Mouse (Mus musculus) large intestine, adult 2 months (tissue): ENCODE data around the gene Cnn2. TPM values are rescaled to one million over a fixed set of nuclear protein-coding genes. Genes with fewer than 3 reads are reported as not detected.
"Not testable (repeated sequence)": the region's sequence is repeated elsewhere in the genome, so short reads cannot be mapped to it uniquely, and the experiment has no call there.

Experiments used
- DNase-seq: peaks from one replicate; pipeline ENCODE4 v3.0.0-alpha.2; 2012; ENCODE audit warnings: low read depth, low spot score
- WGBS: fragments of 180-500 bp; shearing (Covaris S2); methylation state at CpG from one replicate; pipeline ENCODE4 v1.1.7; 2018; 5-methylcytosine and 5-hydroxymethylcytosine counted together
- polyA plus RNA-seq: library from polyadenylated mRNA; depleted of rRNA; stranded (reverse); fragments of >200 nt; gene quantifications from 2 replicates; pipeline ENCODE4 v1.2.3, GENCODE M21; 2012; rRNA removed

The Cnn2 gene
- polyA plus RNA-seq, 1 experiment, result 56.1 TPM

DNA sequence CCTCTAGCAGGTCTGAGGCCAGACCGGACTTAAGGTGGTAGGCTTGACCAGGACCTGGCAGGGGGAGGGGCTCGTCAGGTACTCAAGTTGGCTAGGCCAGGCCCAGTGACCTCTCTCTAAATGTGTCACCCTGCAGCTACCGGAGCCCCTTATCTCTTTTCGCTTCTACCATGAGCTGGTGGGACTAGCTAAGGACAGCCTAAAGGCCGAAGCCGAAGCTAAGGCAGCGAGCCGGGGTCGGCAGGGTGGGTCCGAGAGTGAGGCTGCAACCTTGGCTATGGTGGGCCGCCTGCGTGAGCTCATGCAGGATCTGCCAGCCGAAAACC is 40.1 kb downstream of the Cnn2 start:
- 91% methylated on average over 13 of the region's 13 CpGs for WGBS
- DNase-seq, result no peak

DNA sequence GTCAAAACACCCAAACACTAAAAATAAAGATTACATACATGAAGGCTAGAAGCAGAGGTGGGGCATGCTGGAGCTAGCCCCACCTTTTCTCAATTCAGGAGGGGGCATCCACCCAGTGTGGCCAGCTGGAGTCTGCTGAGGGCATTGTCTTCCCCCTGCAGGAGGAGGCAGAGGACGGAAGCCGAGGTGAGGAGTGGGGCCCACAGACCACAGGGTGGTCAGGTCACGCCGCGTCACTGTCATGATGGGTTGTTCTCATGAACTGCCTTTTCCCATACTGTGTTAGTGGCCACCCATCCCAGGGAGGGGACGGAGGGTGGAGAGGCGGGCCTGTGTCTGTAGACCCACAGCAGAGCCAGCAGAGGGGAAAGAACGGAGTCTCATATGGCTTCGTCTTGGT is 41.8 kb downstream of the Cnn2 start:
- 90% methylated on average over 9 of the region's 9 CpGs for WGBS
- DNase-seq, result no peak

DNA sequence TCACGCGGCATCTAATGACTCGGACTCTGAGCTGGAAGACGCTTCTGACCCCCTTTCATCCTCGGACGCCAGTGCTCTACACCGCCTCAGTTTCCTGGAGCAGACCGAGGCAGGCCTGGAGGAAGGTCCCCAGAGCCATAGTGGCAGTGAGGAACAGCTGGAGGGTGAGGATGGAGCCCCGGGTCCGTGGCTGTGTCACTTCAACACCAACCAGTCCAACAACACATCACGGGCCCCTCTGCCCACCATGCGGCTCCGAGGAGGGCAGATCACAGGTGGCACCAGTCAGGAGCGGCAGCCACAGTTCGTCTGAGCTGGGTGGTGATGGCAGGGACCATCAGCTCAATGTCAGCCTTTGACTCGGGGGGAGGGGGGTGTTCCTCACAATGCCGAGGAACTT is 42.4 kb downstream of the Cnn2 start:
- whole genome bisulfite sequencing, result 91% methylated on average over 17 of the region's 17 CpGs
- no peak for DNase-seq

DNA sequence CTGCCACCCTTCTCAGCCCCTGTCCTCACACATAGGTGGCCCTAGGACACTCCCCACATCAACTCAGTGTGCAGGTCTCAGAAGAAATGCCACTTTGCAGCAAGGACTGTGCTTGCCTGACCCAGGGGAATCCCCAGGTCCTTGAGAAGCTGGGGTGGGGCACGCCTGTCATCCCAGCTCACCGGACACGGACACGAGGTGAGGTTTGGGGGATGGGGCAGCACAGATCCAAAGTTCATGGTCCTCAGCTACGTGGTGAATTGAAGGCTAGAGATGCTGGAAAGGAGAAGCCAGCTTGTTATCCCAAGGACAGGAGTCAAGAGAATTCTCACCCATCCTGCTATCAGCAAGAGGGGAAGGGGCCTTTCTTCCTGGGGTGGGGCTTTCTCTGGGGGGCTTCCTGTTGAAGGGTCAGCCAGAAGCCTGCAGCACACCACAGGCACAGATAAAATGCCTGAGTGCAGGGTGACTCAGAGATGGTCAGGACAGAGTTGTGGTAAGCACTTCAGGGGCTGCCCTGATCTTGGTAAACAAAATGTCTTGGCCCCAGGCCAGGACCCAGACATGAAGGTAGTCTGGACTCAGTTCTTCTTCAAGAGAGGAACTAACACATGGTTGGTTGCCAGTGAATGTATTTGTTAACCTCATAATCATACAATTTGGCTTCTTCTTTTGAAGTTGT is 44.6 kb downstream of the Cnn2 start:
- WGBS, result 9% methylated on average over 5 of the region's 5 CpGs
- DNase-seq, result peak; percentile 71

DNA sequence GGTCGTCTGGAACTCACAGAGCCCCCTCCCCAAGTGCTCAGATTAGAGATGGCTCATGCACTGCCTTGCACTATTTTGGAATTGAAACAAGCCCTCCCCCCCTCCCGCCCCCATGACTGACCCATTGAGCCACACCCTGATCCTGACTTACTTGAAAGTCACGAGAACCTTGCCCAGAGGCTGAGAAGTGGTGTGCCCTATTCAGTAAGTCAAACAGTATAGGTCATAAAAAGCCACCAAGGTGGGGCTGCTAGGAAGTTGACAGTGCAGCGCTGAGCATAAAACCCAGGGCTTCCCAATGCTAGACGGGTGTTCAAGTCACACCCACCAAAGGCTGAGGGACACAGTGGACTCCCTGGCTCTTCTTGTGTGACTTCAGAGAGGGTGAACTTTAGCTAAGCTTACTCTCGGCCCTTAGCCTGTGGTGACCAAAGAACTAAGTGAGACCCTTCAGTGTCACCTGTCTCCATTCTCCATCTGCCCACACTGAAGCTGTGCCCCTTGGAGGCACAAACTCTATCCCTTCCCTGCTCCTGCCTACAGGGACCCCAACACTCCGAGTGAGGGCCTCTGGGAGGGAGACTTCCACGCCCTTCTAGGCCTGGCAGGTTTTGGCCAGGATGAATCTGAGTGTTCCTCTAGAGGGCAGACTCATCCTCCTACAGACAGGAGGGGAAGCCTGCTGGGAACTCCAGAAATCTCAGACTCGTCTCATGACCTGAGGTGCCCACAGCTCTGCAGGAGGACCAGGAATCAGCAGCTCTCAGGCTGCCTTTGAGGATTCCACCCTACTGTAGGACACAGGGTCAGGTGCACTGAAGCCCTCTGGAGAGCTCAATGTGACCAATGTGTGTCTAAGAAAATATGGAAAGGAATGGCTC is 45.4 kb downstream of the Cnn2 start:
- WGBS, result 4% methylated on average over 9 of the region's 9 CpGs
- DNase-seq, result peak; percentile 75

DNA sequence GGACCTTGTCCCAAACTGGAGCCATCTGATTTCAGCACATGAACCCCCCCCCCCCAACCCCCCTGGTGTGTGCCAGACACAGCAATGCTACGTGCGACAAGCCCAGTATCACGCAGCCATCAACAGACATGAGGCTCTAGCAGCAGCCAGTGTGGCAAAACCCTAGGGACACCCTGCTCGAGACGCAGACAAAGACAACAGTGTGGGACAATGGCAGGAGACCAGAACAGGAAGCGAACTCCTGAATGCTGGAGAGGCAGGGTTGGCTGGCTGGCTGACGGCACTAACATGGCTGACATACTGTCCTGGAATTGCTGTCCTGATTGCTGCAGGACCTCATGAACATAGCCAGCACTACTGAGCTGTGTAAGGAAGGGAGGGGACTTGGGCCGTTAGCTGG is 46.8 kb downstream of the Cnn2 start:
- no peak for DNase-seq
- 84% methylated on average over 8 of the region's 8 CpGs for WGBS

DNA sequence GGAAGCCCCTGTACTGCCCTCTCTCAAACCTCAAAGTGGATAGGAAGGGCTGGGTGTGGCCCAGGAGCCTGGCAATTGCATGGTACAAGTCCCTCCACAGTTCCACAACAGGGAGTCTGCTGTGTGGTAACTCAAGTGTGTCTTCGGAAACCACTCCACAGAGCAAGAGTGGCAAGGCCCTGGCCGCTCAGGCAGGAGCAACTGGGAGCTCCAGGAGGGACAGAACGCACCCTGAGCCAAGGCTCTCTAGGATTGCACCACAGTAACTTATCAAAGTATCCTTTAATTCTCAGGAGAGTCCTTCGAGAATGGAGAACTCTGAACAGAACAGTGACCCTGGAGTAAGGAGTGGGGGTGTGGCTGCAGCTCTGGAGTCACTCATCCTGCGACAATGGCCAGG is 47.3 kb downstream of the Cnn2 start:
- 86% methylated on average over 5 of the region's 5 CpGs for WGBS
- no peak for DNase-seq

DNA sequence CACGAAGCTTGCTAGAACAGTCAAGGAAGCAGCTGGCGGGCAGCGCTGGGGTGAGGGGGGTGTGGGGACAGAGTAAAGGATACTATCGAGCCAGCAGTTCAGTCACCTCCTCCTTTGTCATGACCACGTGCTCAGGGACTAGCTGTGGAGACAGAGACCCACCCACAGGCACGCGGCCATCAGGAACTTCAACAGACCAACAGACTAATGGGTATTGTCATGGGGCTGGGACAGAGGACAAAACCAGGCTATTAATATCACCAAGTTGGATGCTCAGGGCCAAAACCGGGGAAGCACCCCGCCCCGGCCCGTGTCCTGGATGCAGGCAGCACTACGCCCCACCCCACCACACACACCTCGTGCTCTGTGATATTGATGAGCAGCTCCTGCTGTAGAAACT is 48.4 kb downstream of the Cnn2 start:
- DNase-seq, result no peak
- WGBS, result 81% methylated on average over 13 of the region's 13 CpGs

DNA sequence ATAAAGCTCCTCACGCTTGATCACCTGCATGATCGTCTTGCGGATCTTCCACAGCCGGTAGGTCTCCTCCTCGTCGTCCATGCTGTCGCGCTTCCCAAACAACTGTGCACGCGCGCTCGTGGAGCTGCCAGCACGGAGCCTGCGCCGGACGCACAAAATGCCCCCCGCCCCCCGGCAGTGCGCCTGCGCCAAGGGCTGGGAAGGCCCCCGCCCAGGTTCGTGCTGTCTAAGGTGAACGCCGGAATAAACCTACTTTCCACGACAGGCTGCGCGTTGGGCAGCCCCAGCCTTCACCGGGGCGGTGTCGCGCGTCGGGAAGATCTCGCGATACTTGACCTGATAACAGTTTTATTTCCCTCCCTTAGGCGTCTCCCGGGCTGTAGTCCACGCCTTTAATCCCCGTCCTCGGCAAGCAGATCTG is 51.2 kb downstream of the Cnn2 start, which contains the start of gene Polr2e:
TSS of gene Polr2e (minus strand) at position 237 of the 421 bp plus-strand sequence.
- DNase-seq, result peak; percentile 82
- under 1% methylated on average over 40 of the region's 40 CpGs for WGBS

DNA sequence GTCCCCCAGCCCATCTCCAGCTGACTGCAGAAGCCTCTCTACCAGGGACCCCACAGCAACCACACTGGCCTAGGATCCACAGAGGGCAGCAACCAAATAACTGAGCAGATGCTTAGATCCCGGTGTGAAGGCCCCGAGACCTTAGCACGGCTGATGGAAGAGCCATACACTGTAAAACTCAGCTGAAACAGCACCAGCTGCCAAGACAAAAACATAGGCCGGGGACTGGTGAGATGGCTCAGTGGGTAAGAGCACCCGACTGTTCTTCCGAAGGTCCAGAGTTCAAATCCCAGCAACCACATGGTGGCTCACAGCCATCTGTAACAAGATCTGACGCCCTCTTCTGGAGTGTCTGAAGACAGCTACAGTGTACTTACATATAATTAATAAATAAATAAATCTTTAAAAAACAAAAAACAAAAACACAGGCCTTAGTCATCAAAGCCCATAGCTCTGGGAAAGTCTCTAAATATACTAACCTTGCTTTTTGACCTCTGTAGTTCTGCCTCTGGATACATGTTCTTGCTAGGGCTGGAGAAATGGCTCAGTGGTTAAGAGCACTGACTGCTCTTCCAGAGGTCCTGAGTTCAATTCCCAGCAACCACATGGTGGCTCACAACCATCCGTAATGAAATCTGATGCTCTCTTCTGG is 53.2 kb downstream of the Cnn2 start:
- not testable (repeated sequence) for DNase-seq
- WGBS, result 86% methylated on average over 8 of the region's 8 CpGs

DNA sequence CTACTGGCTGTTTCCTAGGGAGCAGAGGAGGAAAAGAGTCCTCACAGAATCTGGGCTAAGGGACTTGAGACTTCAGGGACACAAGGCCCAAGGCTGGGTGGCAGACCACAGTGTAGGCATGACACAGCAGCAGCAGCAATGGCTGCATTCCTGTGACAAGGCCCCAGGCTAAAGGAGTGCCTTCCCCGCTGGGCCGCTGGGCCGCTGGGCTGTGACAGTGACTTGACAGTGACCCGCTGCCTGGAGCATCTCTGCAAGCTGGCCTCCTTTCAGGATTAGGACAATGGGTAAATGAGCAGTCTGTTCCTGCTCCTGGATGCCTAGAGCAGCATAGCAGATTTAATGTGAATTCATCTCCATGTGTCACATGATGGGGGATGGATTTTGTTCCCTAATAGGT is 55.7 kb downstream of the Cnn2 start:
- WGBS, result 87% methylated on average over 4 of the region's 4 CpGs

DNA sequence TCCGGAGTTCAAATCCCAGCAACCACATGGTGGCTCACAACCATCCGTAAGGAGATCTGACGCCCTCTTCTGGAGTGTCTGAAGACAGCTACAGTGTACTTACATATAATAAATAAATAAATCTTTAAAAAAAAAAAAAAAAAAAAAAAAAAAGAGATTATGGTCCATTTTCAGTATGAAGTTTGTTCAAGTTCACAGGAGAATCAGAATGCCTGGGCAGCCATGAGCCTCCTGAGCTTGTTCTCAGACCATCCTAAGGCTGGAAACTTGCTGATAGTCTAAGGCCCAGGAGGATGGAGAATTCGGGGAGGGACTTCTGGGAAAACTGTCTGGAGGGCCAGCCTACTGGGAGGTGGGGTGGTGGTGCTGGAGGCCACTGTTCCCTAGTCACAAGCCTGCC is 57.0 kb downstream of the Cnn2 start:
- not testable (repeated sequence) for DNase-seq
- WGBS, result 72% methylated on average over 4 of the region's 4 CpGs

More for the DNA sequence above, 55.7 kb downstream of the Cnn2 start:
- DNase-seq, result no peak

Other genes with a start within 250 kb of the Cnn2 start
- 57.5 and 63.7 TPM in 2 replicates for gene Polrmt, start 242.0 kb upstream of the Cnn2 start, polyA plus RNA-seq
- gene Fgf22, start 233.5 kb upstream of the Cnn2 start, polyA plus RNA-seq, result not detected in 2 replicates
- gene Rnf126, start 221.6 kb upstream of the Cnn2 start, polyA plus RNA-seq, result 119 and 129 TPM in 2 replicates
- 12.9 and 13.6 TPM in 2 replicates for gene Fstl3, start 211.3 kb upstream of the Cnn2 start, polyA plus RNA-seq
- 0.29 and 0.48 TPM in 2 replicates for gene Prss57, start 197.6 kb upstream of the Cnn2 start, polyA plus RNA-seq
- gene Palm, start 195.0 kb upstream of the Cnn2 start, polyA plus RNA-seq, result 15.4 and 17.6 TPM in 2 replicates
- 299 and 402 TPM in 2 replicates for gene Misp, start 167.6 kb upstream of the Cnn2 start, polyA plus RNA-seq
- gene Ptbp1, start 134.2 kb upstream of the Cnn2 start, polyA plus RNA-seq, result 255 and 340 TPM in 2 replicates
- gene Prtn3, start 114.1 kb upstream of the Cnn2 start, polyA plus RNA-seq, result 1.6 and 1.8 TPM in 2 replicates
- gene Plppr3, start 114.0 kb upstream of the Cnn2 start, polyA plus RNA-seq, result 3.4 and 4.6 TPM in 2 replicates
- gene Elane, start 102.3 kb upstream of the Cnn2 start, polyA plus RNA-seq, result not detected in 2 replicates
- gene Cfd, start 97.7 kb upstream of the Cnn2 start, polyA plus RNA-seq, result 166 and 209 TPM in 2 replicates
- 28.6 and 36.5 TPM in 2 replicates for gene Med16, start 79.7 kb upstream of the Cnn2 start, polyA plus RNA-seq
- gene Gm26602, start 77.7 kb upstream of the Cnn2 start, polyA plus RNA-seq, result not detected in 2 replicates
- gene Kiss1r, start 71.6 kb upstream of the Cnn2 start, polyA plus RNA-seq, result 1.9 and 3.0 TPM in 2 replicates
- 92.4 and 94.6 TPM in 2 replicates for gene R3hdm4, start 67.4 kb upstream of the Cnn2 start, polyA plus RNA-seq
- 3.6 and 9.1 TPM in 2 replicates for gene Arid3a, start 61.5 kb upstream of the Cnn2 start, polyA plus RNA-seq
- gene Wdr18, start 28.4 kb upstream of the Cnn2 start, polyA plus RNA-seq, result 29.6 and 40.8 TPM in 2 replicates
- gene Grin3b, start 17.9 kb upstream of the Cnn2 start, polyA plus RNA-seq, result not detected in 2 replicates
- 194 and 223 TPM in 2 replicates for gene Tmem259, start 4.3 kb upstream of the Cnn2 start, polyA plus RNA-seq
- gene Abca7, start 7.9 kb downstream of the Cnn2 start, polyA plus RNA-seq, result 17.3 and 24.5 TPM in 2 replicates
- gene Arhgap45, start 28.1 kb downstream of the Cnn2 start, polyA plus RNA-seq, result 33.5 and 42.4 TPM in 2 replicates
- 146 and 172 TPM in 2 replicates for gene Polr2e, start 51.2 kb downstream of the Cnn2 start, polyA plus RNA-seq
- gene Gpx4, start 58.6 kb downstream of the Cnn2 start, polyA plus RNA-seq, result 282 and 473 TPM in 2 replicates
- 67.2 and 91.7 TPM in 2 replicates for gene Sbno2, start 117.0 kb downstream of the Cnn2 start, polyA plus RNA-seq
- gene Stk11, start 127.2 kb downstream of the Cnn2 start, polyA plus RNA-seq, result 112 and 115 TPM in 2 replicates
- gene Atp5d, start 150.0 kb downstream of the Cnn2 start, polyA plus RNA-seq, result 1,215 and 1,440 TPM in 2 replicates
- 5.0 TPM in 2 replicates for gene Cbarp, start 152.3 kb downstream of the Cnn2 start, polyA plus RNA-seq
- gene Midn, start 159.7 kb downstream of the Cnn2 start, polyA plus RNA-seq, result 62.7 and 89.3 TPM in 2 replicates
- gene Cirbp, start 177.4 kb downstream of the Cnn2 start, polyA plus RNA-seq, result 52.6 and 63.1 TPM in 2 replicates
- gene 1600002K03Rik, start 184.4 kb downstream of the Cnn2 start, polyA plus RNA-seq, result 15.9 and 18.2 TPM in 2 replicates
- 0.95 and 1.1 TPM in 2 replicates for gene Efna2, start 190.9 kb downstream of the Cnn2 start, polyA plus RNA-seq
- 24.7 and 28.6 TPM in 2 replicates for gene Mum1, start 237.8 kb downstream of the Cnn2 start, polyA plus RNA-seq